Mouse (Mus musculus) retina, embryonic 14.5 days (tissue): Measurements from ENCODE around the gene Zscan4f.
"Not testable (repeated sequence)": the region's sequence is repeated elsewhere in the genome, so short reads cannot be mapped to it uniquely, and the experiment has no call there.

ENCODE experiments used
- DNase-seq: peaks from one replicate; pipeline ENCODE4 v3.0.0-alpha.2; 2015; ENCODE audit warnings: low spot score

The Zscan4f gene

DNA sequence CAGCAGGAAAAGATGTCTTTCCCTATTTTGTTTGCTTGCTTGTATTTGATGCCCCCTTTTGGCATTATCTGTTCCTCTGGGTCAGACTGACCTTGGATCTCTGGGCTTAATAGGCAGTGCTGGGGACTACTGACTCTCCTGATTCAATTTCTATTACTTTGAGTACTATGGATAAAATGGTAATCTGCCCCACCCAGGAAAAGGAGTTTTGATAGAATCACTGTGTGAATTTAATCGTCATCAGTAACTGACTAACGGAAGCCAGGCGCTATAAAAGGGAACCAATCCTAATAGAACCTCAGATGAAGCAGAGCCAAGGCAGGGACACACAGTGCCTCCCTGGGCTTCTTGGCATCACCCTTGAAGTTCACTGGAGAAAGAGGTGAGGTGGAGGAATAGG, at the start of gene Zscan4f:
Gene Zscan4f, plus strand, starts transcription at position 301 of the 400 bp plus-strand sequence.
- DNase-seq = not testable (repeated sequence)

DNA sequence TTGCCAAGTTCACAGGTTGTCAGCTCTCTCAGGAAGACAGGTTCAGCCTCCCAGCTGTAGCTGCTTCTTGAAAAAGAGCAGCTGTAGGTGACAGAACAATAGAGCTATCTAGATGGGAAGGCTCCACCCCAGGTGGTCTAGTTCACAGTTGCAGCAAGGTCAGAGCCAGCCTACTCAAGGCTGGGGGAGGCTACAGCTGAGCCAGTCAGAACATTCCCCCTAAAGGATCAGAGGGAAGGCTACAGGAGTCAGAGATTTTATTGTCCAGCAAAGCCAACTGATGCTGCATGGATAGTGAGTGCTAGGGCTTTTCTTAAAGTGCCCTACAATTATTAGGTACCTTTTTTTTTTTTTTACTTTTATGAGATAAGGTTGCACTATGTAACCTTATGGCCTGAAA, 13.1 kb upstream of the Zscan4f start:
- not testable (repeated sequence) for DNase-seq
